Mouse (Mus musculus): ENCODE measurements around the gene Cbln4.
A peak's percentile ranks its signal among the peaks of the same experiment; 100 is the strongest.

The Cbln4 gene

DNA sequence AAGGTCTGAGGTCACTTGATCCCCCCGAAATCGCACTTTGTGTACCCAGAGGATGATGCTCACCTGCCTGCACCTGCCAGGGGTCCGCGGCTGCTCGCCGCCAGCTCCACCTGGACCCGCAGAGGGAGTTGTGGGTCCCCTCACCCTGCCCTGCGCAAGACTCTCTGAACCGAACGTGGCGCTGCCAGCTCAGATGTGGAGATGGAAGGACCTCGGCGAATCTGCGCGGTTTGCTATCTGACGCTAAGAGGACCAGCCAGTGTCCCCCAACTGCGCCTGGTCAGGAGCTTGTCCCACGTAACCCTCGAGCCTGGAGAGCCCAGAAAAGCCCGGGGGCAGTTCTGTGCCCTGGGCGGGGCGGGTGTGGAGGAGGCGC, at the start of gene Cbln4:
Gene Cbln4, minus strand, starts transcription at position 232 of the 376 bp plus-strand sequence.
- peak in 1 of 2 experiments; percentile 13 for DNase-seq (ENCODE audit: low spot score in 2 of 2)

DNA sequence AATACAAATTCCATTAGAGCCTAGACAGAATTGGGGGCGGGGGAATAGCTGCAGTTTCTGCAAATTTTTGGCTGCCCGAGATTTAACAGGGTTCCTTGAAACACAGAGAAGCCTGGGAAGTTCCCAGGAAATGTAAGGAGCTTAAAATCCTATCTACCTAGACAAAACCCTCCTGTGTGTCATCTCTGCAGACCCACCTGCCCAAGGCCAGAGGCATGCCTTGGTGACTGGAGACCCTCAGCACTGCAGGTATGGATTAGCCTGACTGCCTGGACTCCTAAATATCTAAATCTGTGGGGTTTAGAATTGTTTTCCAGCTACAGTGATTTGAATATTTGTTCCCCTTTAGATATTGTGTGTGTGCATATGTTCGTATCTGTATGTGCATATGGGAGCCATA, 35.3 kb upstream of the Cbln4 start:
- no peak for DNase-seq (ENCODE audit: low spot score in 2 of 2)

DNA sequence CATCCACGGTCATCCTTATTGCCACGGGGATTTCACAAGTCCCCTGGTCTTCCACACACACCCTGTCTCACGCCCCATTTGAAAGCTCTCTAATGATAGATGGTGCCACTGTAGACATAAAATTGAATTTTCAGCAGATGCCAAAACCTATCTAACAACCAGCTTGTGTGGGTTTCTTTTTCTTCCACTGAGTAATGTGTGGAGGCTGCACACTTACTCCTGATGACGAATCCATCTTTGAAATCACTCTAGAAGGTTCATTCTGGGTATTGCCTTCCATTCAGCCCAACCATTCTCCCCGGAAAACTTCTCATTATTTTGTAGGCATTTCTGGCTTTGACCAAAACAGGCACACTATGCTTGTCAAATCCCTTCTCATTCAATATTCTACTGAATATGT, 33.0 kb upstream of the Cbln4 start:
- no peak for DNase-seq (ENCODE audit: low spot score in 2 of 2)

DNA sequence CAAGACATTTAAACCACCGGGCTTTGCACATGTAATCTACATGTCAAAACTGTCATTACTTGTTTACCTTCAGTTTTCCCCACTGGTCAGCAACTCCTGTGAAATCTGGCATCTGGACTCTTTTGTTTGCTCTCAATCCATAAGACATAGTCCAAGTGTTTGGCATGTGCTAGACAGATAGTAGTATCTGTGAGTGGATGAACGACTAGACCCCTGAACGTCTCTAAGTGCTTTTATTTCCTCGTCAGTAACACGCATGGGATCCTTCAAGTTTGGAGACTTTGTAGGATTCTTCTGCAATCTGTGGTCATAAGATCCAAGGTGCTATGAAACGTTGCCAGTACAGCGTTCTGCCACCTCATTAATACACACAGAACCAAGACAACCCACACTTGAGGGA, 19.6 kb upstream of the Cbln4 start:
- DNase-seq (ENCODE audit: low spot score in 2 of 2) = no peak

DNA sequence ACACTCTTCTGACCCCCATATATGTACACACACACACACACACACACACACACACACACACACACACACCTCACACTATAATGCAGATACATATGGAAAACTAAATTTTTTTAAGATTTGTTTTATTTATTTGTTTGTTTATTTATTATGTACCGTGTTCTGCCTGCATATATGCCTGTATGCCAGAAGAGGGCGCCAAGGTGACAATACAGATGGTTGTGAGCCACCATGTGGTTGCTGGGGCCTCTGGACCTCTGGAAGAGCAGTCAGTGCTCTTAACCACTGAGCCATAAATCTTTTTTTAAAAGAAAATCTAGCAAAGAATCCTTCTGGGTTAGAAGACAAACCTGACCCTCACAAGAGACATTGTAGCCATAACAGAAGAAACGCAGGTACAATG, 16.5 kb upstream of the Cbln4 start:
- DNase-seq (ENCODE audit: low spot score in 2 of 2) = no peak

DNA sequence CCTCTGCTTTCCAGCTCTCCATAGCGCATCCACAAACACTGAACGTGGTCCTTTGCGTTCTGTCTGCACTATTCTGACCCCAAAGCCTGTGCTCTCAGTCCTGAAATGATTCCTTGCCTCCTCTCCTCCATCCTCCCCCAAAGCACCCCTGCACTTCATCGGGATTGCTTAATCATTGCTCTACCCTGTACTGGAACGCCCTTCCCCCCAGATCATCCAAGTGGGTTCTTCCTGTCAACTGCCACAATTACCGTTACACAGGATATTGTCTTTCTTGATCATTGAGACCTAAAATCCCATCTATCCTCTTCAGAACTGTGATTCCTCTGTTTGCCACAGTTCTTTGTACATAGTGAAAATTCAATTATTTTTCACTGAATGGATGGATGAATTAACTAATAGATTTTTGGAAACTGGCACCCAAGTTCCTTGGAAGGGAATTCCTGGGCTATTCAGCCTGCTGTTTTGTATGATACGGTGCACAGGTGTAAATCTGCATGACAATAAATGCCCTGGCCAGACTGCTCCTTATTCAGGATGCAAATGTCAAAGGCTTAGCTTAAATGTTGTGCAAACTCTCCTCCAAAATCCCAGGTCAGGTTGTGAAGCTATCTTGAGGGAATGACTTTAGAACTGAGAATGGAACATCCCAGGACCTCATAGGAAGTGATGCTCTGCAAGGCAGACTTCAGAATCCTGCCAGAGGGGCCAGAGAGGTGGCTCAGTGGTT, 15.8 kb upstream of the Cbln4 start:
- DNase-seq (ENCODE audit: low spot score in 2 of 2) = no peak

DNA sequence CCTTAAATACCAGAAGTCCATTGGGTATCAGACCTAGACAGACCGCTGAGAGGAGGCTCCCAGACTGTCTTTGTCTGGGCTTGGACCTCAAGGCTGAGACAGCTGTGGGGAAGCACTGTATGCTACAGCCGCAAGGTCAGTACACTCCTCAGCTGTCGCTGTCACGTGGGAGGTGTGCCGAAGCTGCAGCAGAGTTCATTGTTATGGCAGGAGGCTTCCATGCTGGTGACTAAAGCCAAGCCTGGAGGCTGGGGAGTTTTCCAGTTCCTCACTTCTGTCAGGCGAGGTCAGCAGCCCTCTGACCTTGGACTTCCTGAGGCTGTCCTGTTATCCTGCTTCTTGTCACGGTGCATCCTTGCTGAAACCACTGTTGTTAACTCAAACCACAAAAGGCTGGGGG, 2.7 kb upstream of the Cbln4 start:
- DNase-seq (ENCODE audit: low spot score in 2 of 2) = no peak

DNA sequence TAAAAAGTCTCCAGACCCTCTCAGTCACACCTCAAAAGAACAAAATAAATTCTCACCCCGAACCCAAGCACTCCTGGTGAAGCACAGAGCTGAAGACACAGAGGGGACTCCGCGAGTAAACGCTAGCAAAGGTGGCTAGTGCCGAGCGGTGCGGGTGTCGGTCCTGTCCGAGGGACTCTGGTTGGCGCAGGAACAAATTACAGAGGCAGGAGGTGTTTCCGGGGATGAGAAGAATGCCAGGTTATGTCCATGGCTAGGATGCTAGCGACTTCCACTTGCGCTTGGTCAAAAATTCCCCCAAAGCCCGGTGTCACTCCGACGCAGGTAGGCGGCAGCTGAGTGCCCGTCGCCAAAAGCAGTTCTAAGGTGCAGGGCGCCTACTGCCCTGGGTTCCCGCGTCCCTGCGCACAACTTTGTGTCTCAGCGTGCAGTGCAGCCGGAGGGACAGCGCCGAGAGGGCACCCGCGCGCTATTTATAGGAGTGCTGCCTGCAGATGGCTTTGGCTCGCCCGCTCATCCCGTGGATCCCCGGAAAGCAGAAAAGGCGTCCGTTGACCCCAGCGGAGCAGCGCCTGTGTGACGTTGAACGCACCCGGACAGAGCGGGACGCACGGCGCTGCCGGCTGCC, 545 bp downstream of the Cbln4 start:
- DNase-seq (ENCODE audit: low spot score in 2 of 2) = peak in 1 of 2 experiments; percentile 24

DNA sequence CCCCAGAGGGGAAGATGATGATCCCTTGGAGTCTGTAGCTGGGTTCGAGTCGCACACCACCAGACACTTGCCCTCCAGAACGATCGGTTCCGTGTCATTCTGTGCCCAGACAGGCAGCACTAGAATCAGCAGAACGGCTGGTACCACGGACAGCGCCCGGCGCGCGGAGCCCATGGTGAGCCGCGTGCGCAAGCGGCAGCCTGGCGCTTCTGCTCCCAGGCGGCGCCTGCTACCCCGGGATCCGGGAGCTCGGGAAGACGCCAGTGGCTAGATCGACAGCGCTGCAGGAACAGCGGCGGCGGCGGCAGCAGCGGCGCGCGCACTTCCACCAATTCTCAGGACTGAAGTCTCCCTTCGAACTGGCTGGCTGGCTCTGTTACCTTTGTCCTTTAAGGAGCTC, 1.1 kb downstream of the Cbln4 start:
- peak; percentile 55 to 63 for DNase-seq (ENCODE audit: low spot score in 2 of 2)

DNA sequence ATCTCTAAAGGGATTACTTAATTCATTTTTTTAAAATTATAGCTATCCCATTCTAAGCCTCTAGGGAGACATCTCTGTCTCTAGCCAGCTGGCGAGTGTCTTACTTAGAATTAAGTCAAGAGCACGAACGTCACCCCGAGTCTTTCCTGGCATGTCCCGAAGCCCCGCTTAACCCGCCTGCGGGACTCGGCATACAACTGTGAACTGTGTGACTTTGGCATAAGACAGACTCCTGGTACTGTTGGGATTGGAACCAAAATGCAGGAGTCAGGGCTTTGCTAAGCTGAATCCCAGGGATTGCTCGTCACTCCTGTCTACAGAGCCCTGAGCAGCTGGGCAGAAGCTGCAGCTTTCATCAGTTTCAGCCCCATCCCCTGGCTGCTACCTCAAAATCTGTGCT, 2.4 kb downstream of the Cbln4 start:
- peak in 1 of 2 experiments; percentile 22 for DNase-seq (ENCODE audit: low spot score in 2 of 2)

DNA sequence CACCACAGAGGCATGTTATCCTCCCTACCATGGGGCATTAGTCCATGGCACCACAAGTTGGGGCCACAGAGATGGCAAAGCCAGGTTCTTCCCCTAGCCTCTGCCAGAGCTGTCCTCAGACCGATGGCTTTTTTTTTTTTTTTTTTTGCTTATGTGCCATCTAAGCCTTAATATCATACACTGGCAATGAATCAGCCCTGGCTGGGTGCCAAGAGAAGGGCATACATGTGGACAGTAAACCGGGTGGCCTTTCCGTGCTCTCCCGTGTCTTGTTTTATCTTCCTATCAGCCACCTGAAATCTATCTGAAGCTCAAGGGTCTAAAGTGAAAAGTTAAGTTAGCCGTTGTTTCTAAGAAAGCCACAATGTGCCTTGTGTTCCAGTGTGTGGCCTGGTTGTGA, 3.7 kb downstream of the Cbln4 start:
- DNase-seq (ENCODE audit: low spot score in 2 of 2) = peak in 1 of 2 experiments; percentile 49

DNA sequence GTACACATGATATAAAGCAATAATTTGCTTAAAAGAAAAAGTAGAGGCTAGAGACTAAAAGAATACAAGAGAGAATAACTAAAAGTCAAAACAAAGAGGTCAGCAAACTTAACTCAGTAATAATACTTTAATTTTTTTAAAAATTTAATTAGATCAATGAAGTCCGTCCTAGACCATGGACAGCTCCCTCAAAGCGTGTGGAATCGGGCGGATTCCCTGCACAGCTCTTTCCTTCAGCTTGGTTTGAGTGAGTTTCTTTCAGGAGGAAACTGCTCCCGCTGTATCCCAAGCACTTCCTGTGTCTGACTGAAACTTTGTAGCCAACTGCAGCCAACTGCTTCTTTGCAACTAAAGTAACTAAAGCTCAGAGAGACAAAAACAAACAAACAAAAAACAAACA, 9.0 kb downstream of the Cbln4 start:
- no peak for DNase-seq (ENCODE audit: low spot score in 2 of 2)

DNA sequence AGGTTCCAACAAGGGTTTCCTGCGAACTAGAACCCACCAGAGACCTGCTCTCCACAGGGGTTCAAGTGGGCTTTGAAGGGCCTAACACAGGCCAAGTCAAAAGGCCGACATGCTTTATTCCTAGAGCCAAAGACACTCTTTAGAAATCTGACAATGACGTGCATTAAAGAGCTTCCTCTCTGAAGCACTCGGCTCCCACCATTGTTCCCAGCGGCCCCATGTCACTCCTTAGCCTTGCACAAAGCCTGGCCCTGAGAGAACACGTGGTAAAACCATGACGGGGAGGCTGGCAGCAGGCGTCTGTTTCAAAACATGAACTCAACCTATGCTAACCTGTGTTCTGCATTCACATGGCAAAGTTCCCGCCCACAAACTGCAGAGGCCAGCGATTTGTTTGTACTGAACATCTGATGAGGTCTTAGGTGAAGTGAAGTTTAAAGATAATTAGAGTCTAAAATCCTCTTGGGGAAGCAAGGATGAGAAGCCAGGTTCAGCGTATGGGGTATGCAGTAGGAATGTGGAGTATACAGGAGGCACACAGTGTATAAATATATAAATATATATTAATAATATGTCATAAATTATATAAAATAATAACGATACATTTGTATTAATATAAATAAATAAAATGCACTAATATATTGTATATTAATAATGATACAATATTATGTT, 17.7 kb downstream of the Cbln4 start:
- DNase-seq (ENCODE audit: low spot score in 2 of 2) = no peak

DNA sequence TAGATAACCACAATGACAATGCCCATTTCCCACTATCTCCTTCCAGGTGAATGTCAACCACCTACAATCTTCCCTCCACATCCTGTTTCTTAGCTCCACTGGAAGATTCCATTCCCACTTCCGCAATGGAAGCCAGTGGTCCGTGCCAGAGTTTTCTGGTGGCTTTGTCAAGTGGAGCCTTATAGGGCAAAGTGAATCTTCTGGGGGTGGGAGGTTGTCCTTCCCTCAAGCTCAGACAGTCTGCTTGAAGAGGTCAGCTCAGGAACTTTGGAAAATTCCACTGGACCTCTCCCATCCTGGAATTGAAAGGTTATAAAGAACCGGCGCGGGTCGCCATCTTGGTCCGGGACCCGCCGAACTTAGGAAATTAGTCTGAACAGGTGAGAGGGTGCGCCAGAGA, 36.5 kb downstream of the Cbln4 start:
- no peak for DNase-seq (ENCODE audit: low spot score in 2 of 2)

DNA sequence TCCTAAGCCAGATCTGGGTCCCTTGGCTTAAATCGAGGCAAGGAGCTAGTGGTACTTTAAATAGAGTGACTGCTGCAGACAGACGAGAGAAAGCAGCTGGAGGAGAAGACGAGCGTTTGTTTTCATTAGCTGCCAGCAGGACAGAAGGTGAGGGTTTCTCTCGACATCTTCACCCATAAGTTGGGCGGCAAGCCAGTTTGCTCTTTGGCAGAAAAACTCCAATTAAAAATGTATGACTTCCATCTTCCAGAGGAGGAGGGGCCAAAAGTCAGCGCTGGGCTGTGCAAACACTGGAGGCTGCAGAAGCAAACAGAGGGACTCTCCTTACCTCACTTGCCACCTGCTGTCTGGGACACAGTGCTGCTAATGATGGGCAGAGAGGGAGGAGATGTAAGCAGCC, 37.3 kb downstream of the Cbln4 start:
- peak; percentile 37 to 81 for DNase-seq (ENCODE audit: low spot score in 2 of 2)

DNA sequence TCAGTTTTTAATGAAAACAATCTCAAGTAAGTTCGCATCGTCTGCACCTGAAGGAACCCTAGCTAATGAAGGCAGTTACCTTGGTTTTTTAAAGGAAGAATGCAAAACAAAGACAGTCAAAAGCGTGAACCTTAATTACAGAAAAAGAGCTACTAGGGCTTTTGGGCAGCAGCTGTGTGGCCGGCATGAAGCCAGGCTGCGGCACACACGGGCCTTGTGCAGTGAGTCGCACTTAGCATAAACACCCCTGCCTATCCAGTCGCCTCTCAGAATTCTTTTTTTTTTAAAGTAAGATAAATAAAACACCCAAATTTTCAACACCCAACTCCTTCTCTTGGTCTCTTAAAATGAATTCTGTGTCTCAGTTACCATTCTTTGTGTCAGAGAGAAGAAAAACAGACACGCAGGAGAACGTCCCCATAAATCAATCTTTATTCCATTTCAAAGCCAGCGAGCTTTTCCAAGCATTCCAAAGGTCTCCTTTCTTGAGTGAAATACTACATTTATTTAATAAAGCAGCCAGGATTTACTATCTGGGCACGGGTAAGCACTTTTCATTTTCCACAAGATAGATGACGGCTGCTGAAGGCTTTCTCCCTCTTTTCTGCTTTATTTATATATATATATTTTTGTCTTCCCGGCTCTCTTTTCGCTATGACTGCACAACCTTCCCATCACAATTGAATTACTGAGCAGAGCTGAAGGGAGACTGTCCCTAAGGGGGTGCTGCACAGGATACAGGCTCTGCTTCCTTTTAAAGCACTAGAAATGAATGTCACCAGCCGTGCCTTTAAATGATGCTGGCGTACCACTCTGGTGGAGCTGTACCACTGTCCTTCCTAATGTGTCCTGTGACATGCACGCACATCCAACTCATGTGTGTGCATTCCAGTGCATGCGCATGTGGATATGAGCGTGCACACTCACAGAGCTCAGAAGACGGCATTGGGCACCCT, 39.0 kb downstream of the Cbln4 start:
- peak in 1 of 2 experiments; percentile 38 for DNase-seq (ENCODE audit: low spot score in 2 of 2)

DNA sequence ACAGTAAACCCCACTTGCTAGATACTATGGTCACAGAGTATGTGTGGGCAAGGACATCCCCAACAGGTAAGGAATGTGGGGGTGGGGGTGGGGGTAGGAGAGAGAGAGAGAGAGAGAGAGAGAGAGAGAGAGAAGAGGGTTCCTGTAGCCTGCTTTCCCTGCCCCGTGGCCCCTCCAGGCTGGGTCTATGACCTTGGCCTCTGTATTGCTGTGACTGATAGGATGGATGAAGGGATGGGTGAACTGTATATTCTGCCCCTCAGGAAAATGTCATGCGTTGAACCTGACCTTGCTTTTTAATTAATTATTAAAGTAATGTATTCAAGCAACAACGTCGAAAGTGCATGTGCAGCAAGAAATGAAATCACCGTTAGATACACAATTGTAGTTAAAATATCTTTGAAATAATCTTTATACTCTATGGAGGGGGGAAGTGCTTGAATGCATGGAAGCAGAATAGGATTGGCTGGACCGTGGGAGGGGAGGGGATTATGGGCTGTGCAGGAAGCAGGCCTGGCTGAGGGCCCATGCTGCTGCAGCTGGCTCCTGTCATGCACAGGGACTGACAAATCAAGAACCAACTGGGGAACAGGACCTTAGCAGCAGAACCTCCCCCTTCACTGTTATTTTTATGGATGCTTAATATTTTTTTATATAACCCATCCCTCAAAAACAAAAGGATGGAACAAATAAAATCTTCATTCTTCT, 46.1 kb downstream of the Cbln4 start:
- peak in 1 of 2 experiments; percentile 30 for DNase-seq (ENCODE audit: low spot score in 2 of 2)

DNA sequence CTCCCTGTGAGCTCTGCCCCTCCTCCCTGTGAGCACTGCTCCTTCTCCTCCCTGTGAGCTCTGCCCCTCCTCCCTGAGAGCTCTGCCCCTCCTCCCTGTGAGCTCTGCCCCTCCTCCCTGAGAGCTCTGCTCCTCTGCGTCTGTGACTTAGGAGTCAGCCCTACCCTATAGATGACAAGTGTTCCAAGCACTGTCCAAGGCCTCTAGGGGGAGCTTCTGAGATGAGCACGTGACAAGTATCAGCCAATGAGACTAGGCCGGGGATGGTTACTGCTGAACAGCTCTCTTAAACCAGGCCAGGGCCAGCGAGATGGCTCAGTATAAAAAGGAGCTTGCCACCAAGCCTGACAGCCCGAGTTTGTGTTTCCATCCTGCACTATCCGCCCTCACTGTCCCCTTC, 48.4 kb downstream of the Cbln4 start:
- no peak for DNase-seq (ENCODE audit: low spot score in 2 of 2)

DNA sequence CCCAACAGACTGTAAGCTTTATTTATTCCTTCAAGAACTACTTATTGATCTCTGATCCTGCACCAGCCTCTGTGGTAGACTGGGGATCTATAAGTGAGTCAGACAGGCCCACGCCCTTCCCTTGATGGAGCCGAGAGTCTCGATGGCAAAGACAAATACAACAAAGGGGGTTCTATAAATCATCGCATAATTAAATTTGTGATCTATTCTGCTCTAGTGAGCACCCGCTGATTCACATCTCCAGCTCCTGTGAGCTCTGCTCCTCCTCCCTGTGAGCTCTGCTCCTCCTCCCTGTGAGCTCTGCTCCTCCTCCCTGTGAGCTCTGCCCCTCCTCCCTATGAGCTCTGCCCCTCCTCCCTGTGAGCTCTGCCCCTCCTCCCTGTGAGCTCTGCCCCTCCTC, 49.0 kb downstream of the Cbln4 start:
- no peak for DNase-seq (ENCODE audit: low spot score in 2 of 2)

DNA sequence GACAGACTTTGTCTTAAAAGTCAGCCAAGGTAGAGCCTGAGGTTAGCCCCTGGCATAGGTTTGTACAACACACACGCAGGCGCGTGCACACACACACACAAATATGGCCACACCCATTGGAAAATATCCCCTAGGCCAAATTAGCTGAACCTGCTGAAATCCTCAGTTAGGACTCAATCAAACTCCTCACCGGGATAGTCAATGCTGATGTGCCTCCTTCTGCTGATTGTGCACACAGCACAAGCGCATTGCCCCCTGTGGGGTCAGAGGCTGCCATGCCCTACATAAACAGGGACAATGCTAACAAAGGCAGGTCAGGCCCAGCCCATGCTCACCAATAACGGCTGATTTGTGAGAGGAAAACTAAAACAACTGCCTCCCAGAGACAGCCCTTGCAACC, 56.6 kb downstream of the Cbln4 start:
- DNase-seq (ENCODE audit: low spot score in 2 of 2) = no peak
